Mouse (Mus musculus): ENCODE data around the gene Arpc5. TPM values are rescaled to one million over a fixed set of nuclear protein-coding genes. Genes with fewer than 3 reads are reported as not detected.

Arpc5 gene
- polyA plus RNA-seq, 1 experiment, result 103 TPM

GRCm38 (mm10) chr1:152820911-152821695 is 54.8 kb downstream of the Arpc5 start:
- TF ChIP-seq POLR2A (IDR thresholded peaks at IDR 0.05; ENCODE audit: extremely low read depth, insufficient read depth, low read length), result no peak
- no peak for TF ChIP-seq CTCF (IDR thresholded peaks at IDR 0.05; ENCODE audit: extremely low read depth, insufficient read depth, low read length)
- no peak overlapping the region for H3K27ac ChIP-seq (ENCODE audit: insufficient read depth, low read length)
- H3K4me1 ChIP-seq (ENCODE audit: control insufficient read depth, insufficient read depth, low read length), result peaks cover 6% of the 10 kb centered on the region; the same call in 1 of the 2 replicates
- no peak overlapping the region for H3K4me3 ChIP-seq (ENCODE audit: insufficient read depth, low read length)

GRCm38 (mm10) chr1:152821746-152822145 is 55.4 kb downstream of the Arpc5 start:
- H3K27ac ChIP-seq (ENCODE audit: insufficient read depth, low read length), result no peak overlapping the region
- H3K4me1 ChIP-seq (ENCODE audit: control insufficient read depth, insufficient read depth, low read length), result peaks cover 6% of the 10 kb centered on the region
- no peak overlapping the region for H3K4me3 ChIP-seq (ENCODE audit: insufficient read depth, low read length)
- no peak for TF ChIP-seq POLR2A (IDR thresholded peaks at IDR 0.05; ENCODE audit: extremely low read depth, insufficient read depth, low read length)
- TF ChIP-seq CTCF (IDR thresholded peaks at IDR 0.05; ENCODE audit: extremely low read depth, insufficient read depth, low read length), result no peak

GRCm38 (mm10) chr1:152824206-152824605 is 57.9 kb downstream of the Arpc5 start:
- TF ChIP-seq CTCF (IDR thresholded peaks at IDR 0.05; ENCODE audit: extremely low read depth, insufficient read depth, low read length), result no peak
- no peak for TF ChIP-seq POLR2A (IDR thresholded peaks at IDR 0.05; ENCODE audit: extremely low read depth, insufficient read depth, low read length)
- H3K4me3 ChIP-seq (ENCODE audit: insufficient read depth, low read length), result no peak overlapping the region

More at GRCm38 (mm10) chr1:152824206-152824605, 57.9 kb downstream of the Arpc5 start:
- Histone ChIP-seq H3K4me1 (ENCODE audit: control insufficient read depth, insufficient read depth, low read length) (peaks cover 4% of the 10 kb centered on the region), H3K27ac (ENCODE audit: insufficient read depth, low read length) (no peak overlapping the region)

Other genes with a start within 250 kb of the Arpc5 start
- gene Apobec4, start 16.0 kb upstream of the Arpc5 start, polyA plus RNA-seq (2012; rRNA removed), result not detected in 2 replicates
- gene Rgl1, start 191 bp upstream of the Arpc5 start, polyA plus RNA-seq (2012; rRNA removed), result 55.6 and 57.7 TPM in 2 replicates
- gene Ncf2, start 33.7 kb downstream of the Arpc5 start, polyA plus RNA-seq (2012; rRNA removed), result 4.8 and 5.4 TPM in 2 replicates
- gene Smg7, start 136.1 kb downstream of the Arpc5 start, polyA plus RNA-seq (2012; rRNA removed), result 46.0 and 48.1 TPM in 2 replicates
- gene Nmnat2, start 188.5 kb downstream of the Arpc5 start, polyA plus RNA-seq (2012; rRNA removed), result 84.2 and 88.1 TPM in 2 replicates